Mouse (Mus musculus) embryonic fibroblast, embryonic 13.5 days (primary cell): ENCODE measurements at regions not wholly inside any gene's neighbourhood (a gene's known extent, or its start where the extent isn't known, plus 50 kb on each side); places are given as distances from the start of the nearest gene placed in this dataset.

Experiments
- CTCF ChIP-seq: IDR thresholded peaks from 2 replicates; pipeline ENCODE4 v1.5.1; 2011; ENCODE audit warnings: mild to moderate bottlenecking, control low read depth, low read length, moderate library complexity, borderline replicate concordance; ENCODE audit not compliant: insufficient read depth
- POLR2A ChIP-seq: IDR thresholded peaks from 2 replicates; pipeline ENCODE4 v1.6.1; 2011; ENCODE audit warnings: low read depth, mild to moderate bottlenecking, control low read depth, low read length, moderate library complexity

- no peak for TF ChIP-seq POLR2A
- TF ChIP-seq CTCF, result no peak
These were observed 167.3 kb upstream of the Tas2r119 start for GRCm38 (mm10) chr15:32009818-32010217.
